ENCODE assay signal across 8 mouse cellular contexts in the genomic region with DNA sequence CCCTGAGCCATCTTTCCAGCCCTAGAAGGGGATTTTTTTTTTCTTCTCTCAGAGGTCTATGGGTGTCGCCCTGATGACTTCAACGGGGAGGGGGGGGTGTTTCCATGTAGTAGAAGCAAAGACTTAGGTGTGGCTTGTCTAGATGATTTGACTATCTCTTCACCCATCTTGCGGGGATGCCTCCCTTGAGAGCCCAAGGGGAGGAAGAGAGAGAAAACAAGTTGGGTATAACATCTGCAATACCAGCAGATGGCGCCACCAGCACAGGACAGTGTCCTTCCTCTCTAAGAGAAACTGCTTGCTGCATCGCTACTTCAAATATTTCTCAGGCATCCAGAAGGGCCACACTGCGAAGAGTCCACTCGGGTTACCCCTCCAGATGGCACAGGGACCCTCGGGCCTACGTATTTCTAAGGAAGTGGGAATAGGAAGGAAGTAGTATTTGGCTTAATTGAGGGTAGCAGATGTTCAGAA. TPM values are rescaled to one million over a fixed set of nuclear protein-coding genes. Genes with fewer than 3 reads are reported as not detected.
DNase-seq lines count a peak whose midpoint lies in the region; ATAC-seq and TF ChIP-seq lines count a peak whose summit lies in the region.

No protein-coding gene starts in this region.

- H3K36me3 ChIP-seq in erythroblast, embryonic 14.5 days (ENCODE audit: control insufficient read depth), result no peaks in the 10 kb centered on the region
- H3K36me3 ChIP-seq in heart, embryonic 12.5 days, result no peaks in the 10 kb centered on the region
- H3K36me3 ChIP-seq in liver, embryonic 13.5 days, result no peaks in the 10 kb centered on the region
- H3K36me3 ChIP-seq in stomach, embryonic 16.5 days (ENCODE audit: control insufficient read depth, insufficient read depth, low read length), result no peaks in the 10 kb centered on the region

- 2% methylated on average over 9 of the region's 9 CpGs for WGBS in heart, embryonic 12.5 days
- WGBS in liver, embryonic 13.5 days (ENCODE audit: insufficient replicate concordance), result 0% methylated on average over 9 of the region's 9 CpGs
- 1% methylated on average over 9 of the region's 9 CpGs for WGBS in stomach, embryonic 16.5 days

- no peak for TF ChIP-seq POLR2A in brain, embryonic 14.5 days (IDR thresholded peaks at IDR 0.05; ENCODE audit: borderline replicate concordance, extremely low read depth, insufficient read depth, insufficient read length, poor library complexity, severe bottlenecking)

- H3K4me1 ChIP-seq in erythroblast, embryonic 14.5 days (ENCODE audit: control insufficient read depth), result peaks cover 11% of the 10 kb centered on the region
- peaks cover 15% of the 10 kb centered on the region; the same call in 1 of the 2 replicates for H3K4me1 ChIP-seq in heart, embryonic 12.5 days (replicated peaks)
- peaks cover 17% of the 10 kb centered on the region for H3K4me1 ChIP-seq in liver, embryonic 13.5 days (replicated peaks)
- peaks cover 7% of the 10 kb centered on the region; the same call in 1 of the 2 replicates for H3K4me1 ChIP-seq in stomach, embryonic 16.5 days (ENCODE audit: control insufficient read depth, insufficient read depth, low read length)

- H3K4me3 ChIP-seq in erythroblast, embryonic 14.5 days (replicated peaks), result peak overlapping the region; percentile 21
- H3K4me3 ChIP-seq in heart, embryonic 12.5 days, result no peak overlapping the region
- no peak overlapping the region for H3K4me3 ChIP-seq in liver, embryonic 13.5 days (replicated peaks)
- no peak overlapping the region for H3K4me3 ChIP-seq in stomach, embryonic 16.5 days (replicated peaks; ENCODE audit: low read length)

- H3K9me3 ChIP-seq in erythroblast, embryonic 14.5 days (ENCODE audit: control insufficient read depth, low read length), result no peaks in the 10 kb centered on the region
- no peaks in the 10 kb centered on the region for H3K9me3 ChIP-seq in heart, embryonic 12.5 days (replicated peaks)
- H3K9me3 ChIP-seq in liver, embryonic 13.5 days (replicated peaks), result no peaks in the 10 kb centered on the region
- H3K9me3 ChIP-seq in stomach, embryonic 16.5 days (replicated peaks; ENCODE audit: control insufficient read depth, low read length), result no peaks in the 10 kb centered on the region

- no peak overlapping the region for H3K9ac ChIP-seq in heart, embryonic 12.5 days
- no peak overlapping the region for H3K9ac ChIP-seq in liver, embryonic 13.5 days
- H3K9ac ChIP-seq in stomach, embryonic 16.5 days (ENCODE audit: low read length), result no peak overlapping the region

- peak; percentile 95 for DNase-seq in brain, embryonic 14.5 days (ENCODE audit: low read depth)
- peak; percentile 88 to 95 for DNase-seq in kidney, postnatal 25 days
- peak; percentile 61 for DNase-seq in liver, embryonic 13.5 days
- peak; percentile 84 for DNase-seq in neural tube, embryonic 10.5 days (ENCODE audit: extremely low spot score, low spot score)

- peak overlapping the region; percentile 56 for H3K4me2 ChIP-seq in heart, embryonic 12.5 days
- peak overlapping the region; percentile 49 for H3K4me2 ChIP-seq in liver, embryonic 13.5 days
- H3K4me2 ChIP-seq in stomach, embryonic 16.5 days (ENCODE audit: low read depth, low read length), result peak overlapping the region; percentile 44; the same call in 1 of the 2 replicates

- peaks cover 6% of the 10 kb centered on the region; the same call in 1 of the 2 replicates for H3K27me3 ChIP-seq in erythroblast, embryonic 14.5 days (ENCODE audit: control insufficient read depth)
- no peaks in the 10 kb centered on the region for H3K27me3 ChIP-seq in heart, embryonic 12.5 days (replicated peaks)
- H3K27me3 ChIP-seq in liver, embryonic 13.5 days, result peaks cover 6% of the 10 kb centered on the region; the same call in 1 of the 2 replicates
- H3K27me3 ChIP-seq in stomach, embryonic 16.5 days (ENCODE audit: control insufficient read depth, insufficient read depth, low read length), result no peaks in the 10 kb centered on the region

- H3K27ac ChIP-seq in heart, embryonic 12.5 days (ENCODE audit: poor library complexity, severe bottlenecking), result no peak overlapping the region
- no peak overlapping the region for H3K27ac ChIP-seq in liver, embryonic 13.5 days
- no peak overlapping the region for H3K27ac ChIP-seq in stomach, embryonic 16.5 days (ENCODE audit: low read length)

- peak; percentile 90 for TF ChIP-seq CTCF in brain, embryonic 14.5 days (IDR thresholded peaks at IDR 0.05; ENCODE audit: borderline replicate concordance, extremely low read depth, insufficient read depth, insufficient read length)

- peak; percentile 99 for ATAC-seq in CD4-positive, CD25-positive, alpha-beta regulatory T cell, adult 4 months
- no peak for ATAC-seq in heart, embryonic 12.5 days (ENCODE audit: insufficient number of reproducible peaks, low FRiP score)
- ATAC-seq in liver, embryonic 13.5 days (ENCODE audit: low read depth), result peak; percentile 50; the same call in 1 of the 2 replicates
- ATAC-seq in stomach, embryonic 16.5 days (ENCODE audit: insufficient read depth, low FRiP score), result peak; percentile 51; the same call in 1 of the 2 replicates

RNA-seq across cellular contexts. Expression of gene Smbd1, which starts 2.6 kb away (rescaled TPM):
- not detected for polyA plus RNA-seq in CD4-positive, CD25-positive, alpha-beta regulatory T cell, adult 4 months (2017; shearing (Covaris generic))
- polyA plus RNA-seq in brain, embryonic 14.5 days (2012; rRNA removed), result not detected in 2 replicates
- not detected in 2 replicates for polyA plus RNA-seq in erythroblast, embryonic 14.5 days (2012)
- polyA plus RNA-seq in heart, embryonic 12.5 days (2016; fragmentation: Nextera tagmentation; extraction: Ambion mirVana), result not detected in 2 replicates
- not detected in 2 replicates for polyA plus RNA-seq in liver, embryonic 13.5 days (2015; fragmentation: Nextera tagmentation; extraction: Ambion mirVana)
- polyA plus RNA-seq in stomach, embryonic 16.5 days (2015; fragmentation: Nextera tagmentation; extraction: Ambion mirVana), result 0.27 TPM in 1 of 2 replicates, not detected in the other

RNA-seq across cellular contexts. Expression of gene Muc20, which starts 15.7 kb away (rescaled TPM):
- under 1 TPM in 1 of 2 experiments, not detected in 1; 0.61 TPM for polyA plus RNA-seq in CD4-positive, CD25-positive, alpha-beta regulatory T cell, adult 4 months (2017; shearing (Covaris generic))
- 0.03 and 0.05 TPM in 2 replicates for polyA plus RNA-seq in brain, embryonic 14.5 days (2012; rRNA removed)
- polyA plus RNA-seq in erythroblast, embryonic 14.5 days (2012), result 0.01 TPM in 1 of 2 replicates, not detected in the other
- 0.09 and 0.15 TPM in 2 replicates for polyA plus RNA-seq in heart, embryonic 12.5 days (2016; fragmentation: Nextera tagmentation; extraction: Ambion mirVana)
- polyA plus RNA-seq in liver, embryonic 13.5 days (2015; fragmentation: Nextera tagmentation; extraction: Ambion mirVana), result 0.05 TPM in 1 of 2 replicates, not detected in the other
- polyA plus RNA-seq in stomach, embryonic 16.5 days (2015; fragmentation: Nextera tagmentation; extraction: Ambion mirVana), result 0.22 and 0.31 TPM in 2 replicates
